Mouse (Mus musculus): ENCODE data around the gene Elfn1. TPM values are rescaled to one million over a fixed set of nuclear protein-coding genes. Genes with fewer than 3 reads are reported as not detected.
A peak's percentile ranks its signal among the peaks of the same experiment; 100 is the strongest.
"Not testable (repeated sequence)": the region's sequence is repeated elsewhere in the genome, so short reads cannot be mapped to it uniquely, and the experiment has no call there.

The Elfn1 gene
- total RNA-seq, 2 experiments from 2014 or later = 0.13 TPM; not detected in 1

- no peak for ATAC-seq (replicated peaks; ENCODE audit: low FRiP score, low TSS enrichment, poor library complexity, severe bottlenecking)
Observed at GRCm38 (mm10) chr5:139959741-139960140, 52.0 kb downstream of the Elfn1 start.

GRCm38 (mm10) chr5:139964391-139964790 is 56.6 kb downstream of the Elfn1 start:
- ATAC-seq (replicated peaks; ENCODE audit: low FRiP score, low TSS enrichment, poor library complexity, severe bottlenecking) = no peak

GRCm38 (mm10) chr5:139965596-139965995 is 57.9 kb downstream of the Elfn1 start:
- ATAC-seq (replicated peaks; ENCODE audit: low FRiP score, low TSS enrichment, poor library complexity, severe bottlenecking) = no peak

GRCm38 (mm10) chr5:139969151-139969948 is 61.6 kb downstream of the Elfn1 start:
- ATAC-seq (replicated peaks; ENCODE audit: low FRiP score, low TSS enrichment, poor library complexity, severe bottlenecking) = no peak

GRCm38 (mm10) chr5:139970186-139970631 is 62.5 kb downstream of the Elfn1 start:
- peak; percentile 29; the same call in 1 of the 2 replicates for ATAC-seq (replicated peaks; ENCODE audit: low FRiP score, low TSS enrichment, poor library complexity, severe bottlenecking)

GRCm38 (mm10) chr5:139976584-139976983 is 68.8 kb downstream of the Elfn1 start:
- no peak for ATAC-seq (replicated peaks; ENCODE audit: low FRiP score, low TSS enrichment, poor library complexity, severe bottlenecking)

- ATAC-seq (replicated peaks; ENCODE audit: low FRiP score, low TSS enrichment, poor library complexity, severe bottlenecking) = no peak
Observed at GRCm38 (mm10) chr5:139977476-139977875, 69.7 kb downstream of the Elfn1 start.

GRCm38 (mm10) chr5:139978525-139979276 is 71.0 kb downstream of the Elfn1 start:
- ATAC-seq (replicated peaks; ENCODE audit: low FRiP score, low TSS enrichment, poor library complexity, severe bottlenecking) = peak; percentile 72; the same call in 1 of the 2 replicates

- no peak for ATAC-seq (replicated peaks; ENCODE audit: low FRiP score, low TSS enrichment, poor library complexity, severe bottlenecking)
Observed at GRCm38 (mm10) chr5:139979371-139979770, 71.6 kb downstream of the Elfn1 start.

GRCm38 (mm10) chr5:139981976-139982375 is 74.2 kb downstream of the Elfn1 start:
- ATAC-seq (replicated peaks; ENCODE audit: low FRiP score, low TSS enrichment, poor library complexity, severe bottlenecking) = no peak

- no peak for ATAC-seq (replicated peaks; ENCODE audit: low FRiP score, low TSS enrichment, poor library complexity, severe bottlenecking)
Observed at GRCm38 (mm10) chr5:139985073-139985746, 77.5 kb downstream of the Elfn1 start.

- no peak for ATAC-seq (replicated peaks; ENCODE audit: low FRiP score, low TSS enrichment, poor library complexity, severe bottlenecking)
Observed at GRCm38 (mm10) chr5:139991531-139991930, 83.8 kb downstream of the Elfn1 start.

GRCm38 (mm10) chr5:139998321-139998720 is 90.6 kb downstream of the Elfn1 start:
- ATAC-seq (replicated peaks; ENCODE audit: low FRiP score, low TSS enrichment, poor library complexity, severe bottlenecking) = not testable (repeated sequence)

- no peak for ATAC-seq (replicated peaks; ENCODE audit: low FRiP score, low TSS enrichment, poor library complexity, severe bottlenecking)
Observed at GRCm38 (mm10) chr5:139998916-139999315, 91.2 kb downstream of the Elfn1 start.

- ATAC-seq (replicated peaks; ENCODE audit: low FRiP score, low TSS enrichment, poor library complexity, severe bottlenecking) = no peak
Observed at GRCm38 (mm10) chr5:140002541-140002940, 94.8 kb downstream of the Elfn1 start.

GRCm38 (mm10) chr5:140006861-140007260 is 99.1 kb downstream of the Elfn1 start:
- no peak for ATAC-seq (replicated peaks; ENCODE audit: low FRiP score, low TSS enrichment, poor library complexity, severe bottlenecking)

GRCm38 (mm10) chr5:140007656-140008522 is 100.1 kb downstream of the Elfn1 start:
- no peak for ATAC-seq (replicated peaks; ENCODE audit: low FRiP score, low TSS enrichment, poor library complexity, severe bottlenecking)

GRCm38 (mm10) chr5:140008523-140008806 is 100.7 kb downstream of the Elfn1 start:
- no peak for ATAC-seq (replicated peaks; ENCODE audit: low FRiP score, low TSS enrichment, poor library complexity, severe bottlenecking)

- no peak for ATAC-seq (replicated peaks; ENCODE audit: low FRiP score, low TSS enrichment, poor library complexity, severe bottlenecking)
Observed at GRCm38 (mm10) chr5:140009083-140009655, 101.4 kb downstream of the Elfn1 start.
